Mouse (Mus musculus) left cerebral cortex, adult 8-10 months (tissue): ENCODE measurements around the gene Sbno1. TPM values are rescaled to one million over a fixed set of nuclear protein-coding genes. Genes with fewer than 3 reads are reported as not detected.

Experiments
- DNase-seq, 2 experiments: peaks; one replicate each; pipeline ENCODE4 v3.0.0; 2022; ENCODE audit warnings: low spot score in 2 of 2
- total RNA-seq, 4 experiments: library from RNA; stranded (reverse); gene quantifications; 2 replicates each; pipeline ENCODE4 v1.2.4; 2022

Gene Sbno1
- total RNA-seq, 4 experiments from 2014 or later, result 137 to 172 (median 153) TPM

GRCm38 (mm10) chr5:124444661-124445561, 19.1 kb upstream of the Sbno1 start:
- DNase-seq, result no peak

- DNase-seq, result no peak
These were observed 18.4 kb upstream of the Sbno1 start for GRCm38 (mm10) chr5:124444208-124444607.

GRCm38 (mm10) chr5:124442628-124443027, 16.8 kb upstream of the Sbno1 start:
- no peak for DNase-seq

GRCm38 (mm10) chr5:124440094-124440701, 14.4 kb upstream of the Sbno1 start:
- no peak for DNase-seq

- DNase-seq, result peak; percentile 87 to 96
These were observed 13.8 kb upstream of the Sbno1 start, which contains the start of gene Kmt5a for GRCm38 (mm10) chr5:124439447-124440093. Kmt5a (plus strand) TSS chr5:124439930.

GRCm38 (mm10) chr5:124438746-124439145, 12.9 kb upstream of the Sbno1 start:
- DNase-seq, result no peak

- no peak for DNase-seq
These were observed 12.4 kb upstream of the Sbno1 start for GRCm38 (mm10) chr5:124438229-124438628.

GRCm38 (mm10) chr5:124433048-124433447, 7.2 kb upstream of the Sbno1 start:
- DNase-seq, result no peak

- peak in 1 of 2 experiments; percentile 46 for DNase-seq
These were observed 6.7 kb upstream of the Sbno1 start for GRCm38 (mm10) chr5:124432398-124433012.

- no peak for DNase-seq
These were observed 772 bp upstream of the Sbno1 start for GRCm38 (mm10) chr5:124426475-124427071.

GRCm38 (mm10) chr5:124424723-124425411, 934 bp downstream of the Sbno1 start:
- no peak for DNase-seq

- DNase-seq, result no peak
These were observed 1.5 kb downstream of the Sbno1 start for GRCm38 (mm10) chr5:124424200-124424722.

GRCm38 (mm10) chr5:124421786-124422185, 4.0 kb downstream of the Sbno1 start:
- no peak for DNase-seq

GRCm38 (mm10) chr5:124418903-124419302, 6.9 kb downstream of the Sbno1 start:
- no peak for DNase-seq

- no peak for DNase-seq
These were observed 13.6 kb downstream of the Sbno1 start for GRCm38 (mm10) chr5:124412163-124412562.

GRCm38 (mm10) chr5:124410808-124411207, 15.0 kb downstream of the Sbno1 start:
- DNase-seq, result no peak

- DNase-seq, result no peak
These were observed 32.1 kb downstream of the Sbno1 start for GRCm38 (mm10) chr5:124393726-124394125.

- no peak for DNase-seq
These were observed 33.4 kb downstream of the Sbno1 start for GRCm38 (mm10) chr5:124392412-124392811.

- DNase-seq, result no peak
These were observed 37.9 kb downstream of the Sbno1 start for GRCm38 (mm10) chr5:124387932-124388331.

- DNase-seq, result no peak
These were observed 45.7 kb downstream of the Sbno1 start for GRCm38 (mm10) chr5:124380121-124380520.
